Mouse (Mus musculus): ENCODE measurements around the gene Acsf3. TPM values are rescaled to one million over a fixed set of nuclear protein-coding genes. Genes with fewer than 3 reads are reported as not detected.

Acsf3 gene
- polyA plus RNA-seq, 1 experiment = 21.8 TPM

- no peak overlapping the region for H3K4me3 ChIP-seq (ENCODE audit: insufficient read depth, low read length)
- no peak overlapping the region for H3K27ac ChIP-seq (ENCODE audit: insufficient read depth, low read length)
- no peaks in the 10 kb centered on the region for H3K4me1 ChIP-seq (ENCODE audit: control insufficient read depth, insufficient read depth, low read length)
- no peak for TF ChIP-seq CTCF (IDR thresholded peaks at IDR 0.05; ENCODE audit: extremely low read depth, insufficient read depth, low read length)
- no peak for TF ChIP-seq POLR2A (IDR thresholded peaks at IDR 0.05; ENCODE audit: extremely low read depth, insufficient read depth, low read length)
Observed at GRCm38 (mm10) chr8:122836696-122837095, 61.4 kb downstream of the Acsf3 start.

GRCm38 (mm10) chr8:122844161-122844560 lies 68.9 kb downstream of the Acsf3 start:
- TF ChIP-seq POLR2A (IDR thresholded peaks at IDR 0.05; ENCODE audit: extremely low read depth, insufficient read depth, low read length) = no peak
- TF ChIP-seq CTCF (IDR thresholded peaks at IDR 0.05; ENCODE audit: extremely low read depth, insufficient read depth, low read length) = no peak

GRCm38 (mm10) chr8:122845662-122846061 lies 70.4 kb downstream of the Acsf3 start:
- Histone ChIP-seq H3K4me1 (ENCODE audit: control insufficient read depth, insufficient read depth, low read length) (no peaks in the 10 kb centered on the region), H3K27ac (ENCODE audit: insufficient read depth, low read length) (no peak overlapping the region), H3K4me3 (ENCODE audit: insufficient read depth, low read length) (no peak overlapping the region)
- TF ChIP-seq CTCF (IDR thresholded peaks at IDR 0.05; ENCODE audit: extremely low read depth, insufficient read depth, low read length) (no peak), POLR2A (IDR thresholded peaks at IDR 0.05; ENCODE audit: extremely low read depth, insufficient read depth, low read length) (no peak)

More at GRCm38 (mm10) chr8:122844161-122844560, 68.9 kb downstream of the Acsf3 start:
- Histone ChIP-seq H3K4me1 (ENCODE audit: control insufficient read depth, insufficient read depth, low read length) (no peaks in the 10 kb centered on the region), H3K4me3 (ENCODE audit: insufficient read depth, low read length) (no peak overlapping the region), H3K27ac (ENCODE audit: insufficient read depth, low read length) (no peak overlapping the region)

GRCm38 (mm10) chr8:122847829-122848561 lies 72.7 kb downstream of the Acsf3 start, which contains the start of gene Cdh15:
Cdh15 (plus strand) TSS chr8:122847966.
- Histone ChIP-seq H3K27ac (ENCODE audit: insufficient read depth, low read length) (no peak within 1 kb of the TSS), H3K4me3 (ENCODE audit: insufficient read depth, low read length) (no peak within 1 kb of the TSS), H3K4me1 (ENCODE audit: control insufficient read depth, insufficient read depth, low read length) (no peaks in the 10 kb centered on the region)

GRCm38 (mm10) chr8:122849152-122849910 lies 74.0 kb downstream of the Acsf3 start:
- Histone ChIP-seq H3K27ac (ENCODE audit: insufficient read depth, low read length) (no peak overlapping the region), H3K4me1 (ENCODE audit: control insufficient read depth, insufficient read depth, low read length) (no peaks in the 10 kb centered on the region), H3K4me3 (ENCODE audit: insufficient read depth, low read length) (no peak overlapping the region)
- no peak for TF ChIP-seq POLR2A (IDR thresholded peaks at IDR 0.05; ENCODE audit: extremely low read depth, insufficient read depth, low read length)

More at GRCm38 (mm10) chr8:122847829-122848561, 72.7 kb downstream of the Acsf3 start, which contains the start of gene Cdh15:
- TF ChIP-seq CTCF (IDR thresholded peaks at IDR 0.05; ENCODE audit: extremely low read depth, insufficient read depth, low read length) = no peak
- TF ChIP-seq POLR2A (IDR thresholded peaks at IDR 0.05; ENCODE audit: extremely low read depth, insufficient read depth, low read length) = no peak

- Histone ChIP-seq H3K27ac (ENCODE audit: insufficient read depth, low read length) (no peak overlapping the region), H3K4me3 (ENCODE audit: insufficient read depth, low read length) (no peak overlapping the region), H3K4me1 (ENCODE audit: control insufficient read depth, insufficient read depth, low read length) (no peaks in the 10 kb centered on the region)
- TF ChIP-seq POLR2A (IDR thresholded peaks at IDR 0.05; ENCODE audit: extremely low read depth, insufficient read depth, low read length) (no peak), CTCF (IDR thresholded peaks at IDR 0.05; ENCODE audit: extremely low read depth, insufficient read depth, low read length) (no peak)
Observed at GRCm38 (mm10) chr8:122850641-122851240, 75.5 kb downstream of the Acsf3 start.

GRCm38 (mm10) chr8:122851692-122852545 lies 76.6 kb downstream of the Acsf3 start:
- Histone ChIP-seq H3K27ac (ENCODE audit: insufficient read depth, low read length) (no peak overlapping the region), H3K4me1 (ENCODE audit: control insufficient read depth, insufficient read depth, low read length) (no peaks in the 10 kb centered on the region), H3K4me3 (ENCODE audit: insufficient read depth, low read length) (no peak overlapping the region)
- TF ChIP-seq POLR2A (IDR thresholded peaks at IDR 0.05; ENCODE audit: extremely low read depth, insufficient read depth, low read length) (no peak), CTCF (IDR thresholded peaks at IDR 0.05; ENCODE audit: extremely low read depth, insufficient read depth, low read length) (no peak)

- H3K27ac ChIP-seq (ENCODE audit: insufficient read depth, low read length) = no peak overlapping the region
- H3K4me1 ChIP-seq (ENCODE audit: control insufficient read depth, insufficient read depth, low read length) = no peaks in the 10 kb centered on the region
- TF ChIP-seq CTCF (IDR thresholded peaks at IDR 0.05; ENCODE audit: extremely low read depth, insufficient read depth, low read length) (no peak), POLR2A (IDR thresholded peaks at IDR 0.05; ENCODE audit: extremely low read depth, insufficient read depth, low read length) (no peak)
- no peak overlapping the region for H3K4me3 ChIP-seq (ENCODE audit: insufficient read depth, low read length)
Observed at GRCm38 (mm10) chr8:122852546-122852905, 77.2 kb downstream of the Acsf3 start.

- H3K27ac ChIP-seq (ENCODE audit: insufficient read depth, low read length) = no peak overlapping the region
- H3K4me3 ChIP-seq (ENCODE audit: insufficient read depth, low read length) = no peak overlapping the region
- no peaks in the 10 kb centered on the region for H3K4me1 ChIP-seq (ENCODE audit: control insufficient read depth, insufficient read depth, low read length)
- no peak for TF ChIP-seq POLR2A (IDR thresholded peaks at IDR 0.05; ENCODE audit: extremely low read depth, insufficient read depth, low read length)
- no peak for TF ChIP-seq CTCF (IDR thresholded peaks at IDR 0.05; ENCODE audit: extremely low read depth, insufficient read depth, low read length)
Observed at GRCm38 (mm10) chr8:122853340-122853771, 78.1 kb downstream of the Acsf3 start.

Data from cortical plate, adult 2 months (tissue).